ENCODE assay signal across 15 mouse cellular contexts in the genomic region with DNA sequence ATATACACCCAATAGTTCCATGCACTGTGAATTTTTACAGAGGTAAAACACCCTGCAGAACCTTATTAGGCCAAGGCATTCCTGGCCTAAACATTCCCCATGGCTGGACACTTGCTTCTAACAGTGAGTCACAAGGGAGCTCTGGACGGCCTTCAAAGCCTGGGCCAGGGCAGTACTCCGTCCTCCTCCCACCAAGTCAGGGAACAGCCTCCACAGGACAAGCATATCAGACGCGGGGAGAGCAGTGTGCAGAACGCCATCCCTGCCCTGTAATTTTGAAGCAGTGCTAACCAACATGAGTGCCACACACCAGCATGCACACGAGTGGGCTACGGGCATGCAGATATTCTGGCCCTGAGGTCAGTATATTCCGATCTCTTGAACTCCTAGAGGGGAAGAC. TPM values are rescaled to one million over a fixed set of nuclear protein-coding genes. Genes with fewer than 3 reads are reported as not detected.
DNase-seq lines count a peak whose midpoint lies in the region; ATAC-seq and TF ChIP-seq lines count a peak whose summit lies in the region.
"Had no signal": no experiment of that assay in that cellular context is flagged by ENCODE, and none has a peak within 500 bp of the region (broad histone marks: within the 10 kb centered on the region; RNA-seq: fewer than 3 reads in every experiment).

No protein-coding gene starts in this region.

- DNase-seq in heart, adult 11 months, result peak; percentile 95
- DNase-seq in adrenal gland, postnatal 25 days, result peak; percentile 62
- no peak for DNase-seq in midbrain, postnatal 0 days (ENCODE audit: low spot score)
- DNase-seq in thymus, postnatal 0 days (ENCODE audit: low spot score), result no peak
- DNase-seq: cerebellum, adult 2 months; kidney, adult 18-20 months had no signal

- no peak overlapping the region for H3K9ac ChIP-seq in heart, embryonic 11.5 days (ENCODE audit: low read depth, low read length)
- no peak overlapping the region for H3K9ac ChIP-seq in heart, embryonic 15.5 days
- H3K9ac ChIP-seq in midbrain, postnatal 0 days (replicated peaks; ENCODE audit: low read length, poor library complexity, severe bottlenecking), result no peak overlapping the region
- no peak overlapping the region for H3K9ac ChIP-seq in kidney, embryonic 15.5 days

- H3K27ac ChIP-seq in heart, embryonic 11.5 days (ENCODE audit: low read depth, low read length), result no peak overlapping the region
- peak overlapping the region; percentile 77 for H3K27ac ChIP-seq in heart, embryonic 15.5 days
- H3K27ac ChIP-seq in olfactory bulb, adult 2 months (ENCODE audit: insufficient read depth, low read depth, low read length), result peak overlapping the region; percentile 81
- no peak overlapping the region for H3K27ac ChIP-seq in midbrain, postnatal 0 days (ENCODE audit: low read depth, low read length)
- no peak overlapping the region for H3K27ac ChIP-seq in kidney, embryonic 15.5 days
- H3K27ac ChIP-seq: hindbrain, embryonic 10.5 days; layer of hippocampus, adult 2 months had no signal

- peaks cover 46% of the 10 kb centered on the region for H3K4me1 ChIP-seq in heart, embryonic 11.5 days (ENCODE audit: control insufficient read depth, insufficient read depth, low read length)
- peaks cover 71% of the 10 kb centered on the region for H3K4me1 ChIP-seq in heart, embryonic 15.5 days (replicated peaks)
- peaks cover 29% of the 10 kb centered on the region for H3K4me1 ChIP-seq in olfactory bulb, adult 2 months (ENCODE audit: control insufficient read depth, insufficient read depth, low read length)
- no peaks in the 10 kb centered on the region for H3K4me1 ChIP-seq in midbrain, postnatal 0 days (ENCODE audit: insufficient read depth, low read length)
- peaks cover 10% of the 10 kb centered on the region for H3K4me1 ChIP-seq in kidney, embryonic 15.5 days
- H3K4me1 ChIP-seq: hindbrain, embryonic 10.5 days had no signal

- H3K9me3 ChIP-seq in heart, embryonic 11.5 days (replicated peaks; ENCODE audit: control insufficient read depth, low read length), result no peaks in the 10 kb centered on the region
- H3K9me3 ChIP-seq in heart, embryonic 15.5 days (replicated peaks), result no peaks in the 10 kb centered on the region
- no peaks in the 10 kb centered on the region for H3K9me3 ChIP-seq in midbrain, postnatal 0 days (ENCODE audit: low read length)
- H3K9me3 ChIP-seq in kidney, embryonic 15.5 days (replicated peaks), result no peaks in the 10 kb centered on the region
- H3K9me3 ChIP-seq: hindbrain, embryonic 10.5 days had no signal

- no peaks in the 10 kb centered on the region for H3K27me3 ChIP-seq in heart, embryonic 11.5 days (ENCODE audit: control insufficient read depth, insufficient read depth, low read length)
- H3K27me3 ChIP-seq in heart, embryonic 15.5 days, result no peaks in the 10 kb centered on the region
- H3K27me3 ChIP-seq in midbrain, postnatal 0 days (ENCODE audit: insufficient read depth, low read length), result no peaks in the 10 kb centered on the region
- no peaks in the 10 kb centered on the region for H3K27me3 ChIP-seq in kidney, embryonic 15.5 days

- no peak for ATAC-seq in heart, embryonic 11.5 days (replicated peaks; ENCODE audit: insufficient number of reproducible peaks, low FRiP score, low TSS enrichment)
- ATAC-seq in heart, embryonic 15.5 days (replicated peaks; ENCODE audit: insufficient number of reproducible peaks, insufficient read depth, low FRiP score, low read depth), result peak; percentile 40; the same call in 1 of the 2 replicates
- ATAC-seq in midbrain, postnatal 0 days (ENCODE audit: low FRiP score), result no peak
- no peak for ATAC-seq in kidney, embryonic 15.5 days (replicated peaks; ENCODE audit: low FRiP score)

- 59% methylated on average over 8 of the region's 8 CpGs for WGBS in heart, embryonic 11.5 days (ENCODE audit: insufficient replicate concordance)
- 39% methylated on average over 8 of the region's 8 CpGs for WGBS in heart, embryonic 15.5 days
- WGBS in olfactory bulb, adult 2 months, result 42% methylated on average over 8 of the region's 8 CpGs
- 90% methylated on average over 8 of the region's 8 CpGs for WGBS in midbrain, postnatal 0 days
- WGBS in kidney, embryonic 15.5 days, result 82% methylated on average over 8 of the region's 8 CpGs

- TF ChIP-seq POLR2A in olfactory bulb, adult 2 months (IDR thresholded peaks at IDR 0.05; ENCODE audit: insufficient read depth, low read depth, low read length), result no peak

- no peak for TF ChIP-seq CTCF in olfactory bulb, adult 2 months (IDR thresholded peaks at IDR 0.05; ENCODE audit: insufficient read depth, low read depth, low read length)
- no peak for TF ChIP-seq CTCF in midbrain, postnatal 0 days (IDR thresholded peaks at IDR 0.05)

- no peak overlapping the region for H3K4me3 ChIP-seq in heart, embryonic 11.5 days (ENCODE audit: low read depth, low read length)
- no peak overlapping the region for H3K4me3 ChIP-seq in heart, embryonic 15.5 days
- no peak overlapping the region for H3K4me3 ChIP-seq in olfactory bulb, adult 2 months (ENCODE audit: insufficient read depth, low read depth, low read length)
- H3K4me3 ChIP-seq in midbrain, postnatal 0 days (ENCODE audit: low read depth, low read length), result no peak overlapping the region
- H3K4me3 ChIP-seq in kidney, embryonic 15.5 days (replicated peaks), result no peak overlapping the region
- H3K4me3 ChIP-seq: erythroblast, embryonic 14.5 days; hindbrain, embryonic 10.5 days; layer of hippocampus, adult 2 months had no signal

- no peak overlapping the region for H3K4me2 ChIP-seq in heart, embryonic 11.5 days
- no peak overlapping the region; the same call in 1 of the 2 replicates for H3K4me2 ChIP-seq in heart, embryonic 15.5 days
- H3K4me2 ChIP-seq in midbrain, postnatal 0 days (ENCODE audit: low read depth, low read length, poor library complexity, severe bottlenecking), result no peak overlapping the region
- H3K4me2 ChIP-seq in kidney, embryonic 15.5 days, result no peak overlapping the region
- H3K4me2 ChIP-seq: liver, embryonic 11.5 days; midbrain, embryonic 11.5 days had no signal

- H3K36me3 ChIP-seq in heart, embryonic 11.5 days (ENCODE audit: control insufficient read depth, insufficient read depth, low read length), result no peaks in the 10 kb centered on the region
- H3K36me3 ChIP-seq in heart, embryonic 15.5 days, result peaks cover under 1% of the 10 kb centered on the region; the same call in 1 of the 2 replicates
- H3K36me3 ChIP-seq in midbrain, postnatal 0 days (ENCODE audit: insufficient read depth, low read length), result peaks cover 14% of the 10 kb centered on the region
- H3K36me3 ChIP-seq in kidney, embryonic 15.5 days, result no peaks in the 10 kb centered on the region; the same call in 1 of the 2 replicates

RNA-seq across cellular contexts. Expression of a gene that starts 29.3 kb away (rescaled TPM):
- 0.10 TPM in 1 of 2 replicates, not detected in the other for polyA plus RNA-seq in heart, embryonic 11.5 days (2014; fragmentation: Nextera tagmentation; extraction: Ambion mirVana)
- total RNA-seq in adrenal gland, postnatal 25 days (2021), result 0.46 TPM in 1 of 2 replicates, not detected in the other
- 0.18 and 0.19 TPM in 2 replicates for polyA plus RNA-seq in heart, embryonic 15.5 days (2015; fragmentation: Nextera tagmentation; extraction: Ambion mirVana)
- not detected in 2 replicates for polyA plus RNA-seq in olfactory bulb, adult 2 months (2012; ENCODE audit: insufficient read depth, insufficient read length, low replicate concordance, missing spikeins)
- total RNA-seq in midbrain, postnatal 0 days (2014; rRNA removed), result 3.0 and 4.4 TPM in 2 replicates
- polyA plus RNA-seq in midbrain, postnatal 0 days (2015; fragmentation: Nextera tagmentation; extraction: Ambion mirVana), result 8.7 and 8.8 TPM in 2 replicates
- 0.23 and 0.33 TPM in 2 replicates for polyA plus RNA-seq in thymus, postnatal 0 days (2015; fragmentation: Nextera tagmentation; extraction: Ambion mirVana)
- 0.23 and 0.37 TPM in 2 replicates for polyA plus RNA-seq in kidney, embryonic 15.5 days (2015; fragmentation: Nextera tagmentation; extraction: Ambion mirVana)
- polyA plus RNA-seq: erythroblast, embryonic 14.5 days; liver, embryonic 11.5 days had no signal

RNA-seq across cellular contexts. Expression of a gene that starts 35.2 kb away (rescaled TPM):
- polyA plus RNA-seq in heart, embryonic 11.5 days (2014; fragmentation: Nextera tagmentation; extraction: Ambion mirVana), result 24.7 and 30.8 TPM in 2 replicates
- 63.6 and 77.9 TPM in 2 replicates for total RNA-seq in adrenal gland, postnatal 25 days (2021)
- 30.4 and 31.3 TPM in 2 replicates for polyA plus RNA-seq in heart, embryonic 15.5 days (2015; fragmentation: Nextera tagmentation; extraction: Ambion mirVana)
- not detected in 2 replicates for polyA plus RNA-seq in olfactory bulb, adult 2 months (2012; ENCODE audit: insufficient read depth, insufficient read length, low replicate concordance, missing spikeins)
- 35.5 and 40.8 TPM in 2 replicates for total RNA-seq in midbrain, postnatal 0 days (2014; rRNA removed)
- polyA plus RNA-seq in midbrain, postnatal 0 days (2015; fragmentation: Nextera tagmentation; extraction: Ambion mirVana), result 45.9 and 48.0 TPM in 2 replicates
- 23.3 and 23.7 TPM in 2 replicates for polyA plus RNA-seq in thymus, postnatal 0 days (2015; fragmentation: Nextera tagmentation; extraction: Ambion mirVana)
- polyA plus RNA-seq in kidney, embryonic 15.5 days (2015; fragmentation: Nextera tagmentation; extraction: Ambion mirVana), result 19.7 and 21.3 TPM in 2 replicates

RNA-seq across cellular contexts. Expression of a gene that starts 37.5 kb away (rescaled TPM):
- polyA plus RNA-seq in heart, embryonic 11.5 days (2014; fragmentation: Nextera tagmentation; extraction: Ambion mirVana), result 53.0 and 53.6 TPM in 2 replicates
- 15.5 and 18.2 TPM in 2 replicates for total RNA-seq in adrenal gland, postnatal 25 days (2021)
- 27.9 and 31.1 TPM in 2 replicates for polyA plus RNA-seq in heart, embryonic 15.5 days (2015; fragmentation: Nextera tagmentation; extraction: Ambion mirVana)
- not detected in 2 replicates for polyA plus RNA-seq in olfactory bulb, adult 2 months (2012; ENCODE audit: insufficient read depth, insufficient read length, low replicate concordance, missing spikeins)
- 17.4 and 25.9 TPM in 2 replicates for total RNA-seq in midbrain, postnatal 0 days (2014; rRNA removed)
- polyA plus RNA-seq in midbrain, postnatal 0 days (2015; fragmentation: Nextera tagmentation; extraction: Ambion mirVana), result 38.0 and 40.6 TPM in 2 replicates
- 25.1 and 26.2 TPM in 2 replicates for polyA plus RNA-seq in thymus, postnatal 0 days (2015; fragmentation: Nextera tagmentation; extraction: Ambion mirVana)
- polyA plus RNA-seq in kidney, embryonic 15.5 days (2015; fragmentation: Nextera tagmentation; extraction: Ambion mirVana), result 30.3 and 30.7 TPM in 2 replicates

RNA-seq across cellular contexts. Expression of a gene that starts 38.2 kb away (rescaled TPM):
- polyA plus RNA-seq in heart, embryonic 11.5 days (2014; fragmentation: Nextera tagmentation; extraction: Ambion mirVana), result 100 and 102 TPM in 2 replicates
- total RNA-seq in adrenal gland, postnatal 25 days (2021), result 54.8 and 64.9 TPM in 2 replicates
- polyA plus RNA-seq in heart, embryonic 15.5 days (2015; fragmentation: Nextera tagmentation; extraction: Ambion mirVana), result 82.7 and 84.2 TPM in 2 replicates
- polyA plus RNA-seq in olfactory bulb, adult 2 months (2012; ENCODE audit: insufficient read depth, insufficient read length, low replicate concordance, missing spikeins), result not detected in 2 replicates
- total RNA-seq in midbrain, postnatal 0 days (2014; rRNA removed), result 20.9 and 27.6 TPM in 2 replicates
- 91.0 and 95.1 TPM in 2 replicates for polyA plus RNA-seq in midbrain, postnatal 0 days (2015; fragmentation: Nextera tagmentation; extraction: Ambion mirVana)
- 133 and 135 TPM in 2 replicates for polyA plus RNA-seq in thymus, postnatal 0 days (2015; fragmentation: Nextera tagmentation; extraction: Ambion mirVana)
- polyA plus RNA-seq in kidney, embryonic 15.5 days (2015; fragmentation: Nextera tagmentation; extraction: Ambion mirVana), result 189 and 201 TPM in 2 replicates

Comparison
In these comparisons a context has a peak if more than half of its experiments do, and no peak if none do; other contexts are left out.
1. H3K27ac ChIP-seq: peak in heart, embryonic 15.5 days (single experiment) and olfactory bulb, adult 2 months (single experiment); none in heart, embryonic 11.5 days (single experiment), midbrain, postnatal 0 days (single experiment) and kidney, embryonic 15.5 days (single experiment).
2. DNase-seq: peak in heart, adult 11 months (single experiment) and adrenal gland, postnatal 25 days (single experiment); none in midbrain, postnatal 0 days (single experiment) and thymus, postnatal 0 days (single experiment).
3. RNA of a gene that starts 35.2 kb away (polyA plus RNA-seq): 45.9 to 48.0 TPM in midbrain, postnatal 0 days, 30.4 to 31.3 TPM in heart, embryonic 15.5 days, 24.7 to 30.8 TPM in heart, embryonic 11.5 days, 23.3 to 23.7 TPM in thymus, postnatal 0 days and 19.7 to 21.3 TPM in kidney, embryonic 15.5 days; not detected in olfactory bulb, adult 2 months; every median in the first group is over 10 times any median in the second.
4. RNA of a gene that starts 37.5 kb away (polyA plus RNA-seq): 53.0 to 53.6 TPM in heart, embryonic 11.5 days, 38.0 to 40.6 TPM in midbrain, postnatal 0 days, 30.3 to 30.7 TPM in kidney, embryonic 15.5 days, 27.9 to 31.1 TPM in heart, embryonic 15.5 days and 25.1 to 26.2 TPM in thymus, postnatal 0 days; not detected in olfactory bulb, adult 2 months; every median in the first group is over 10 times any median in the second.